Mouse (Mus musculus): ENCODE data around the gene Pmf1.
"Not testable (repeated sequence)": the region's sequence is repeated elsewhere in the genome, so short reads cannot be mapped to it uniquely, and the experiment has no call there.

GRCm38 (mm10) chr3:88368511-88368910 lies 41.6 kb downstream of the Pmf1 start:
- TF ChIP-seq CTCF (IDR thresholded peaks at IDR 0.05; ENCODE audit: borderline replicate concordance, insufficient read depth, low read length); POLR2A (IDR thresholded peaks at IDR 0.05; ENCODE audit: low read depth, low read length): not testable (repeated sequence)
